Mouse (Mus musculus) thymus, postnatal 25 days (tissue): ENCODE results near the gene Eef1akmt2.

Experiments used
- DNase-seq: peaks from one replicate; pipeline ENCODE4 v3.0.0; 2022

Eef1akmt2 gene

DNA sequence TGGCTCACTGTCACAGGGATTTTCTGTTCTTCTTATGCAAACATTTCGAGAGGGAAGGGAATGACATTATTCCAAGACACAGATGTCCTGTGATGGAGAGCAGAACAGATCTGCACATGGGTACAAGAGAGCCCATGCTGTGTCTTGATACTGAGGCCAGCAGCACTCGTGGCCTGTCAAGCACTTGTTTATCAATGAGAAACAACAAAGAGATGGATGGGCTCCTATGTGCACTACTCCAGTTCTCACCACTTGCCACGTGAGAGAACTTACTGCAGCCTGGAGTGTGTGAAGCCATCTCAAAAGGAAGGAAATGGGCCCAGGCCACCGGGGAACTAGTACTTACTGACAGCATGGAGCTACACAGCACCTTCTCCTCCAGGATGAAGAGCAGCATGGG lies 66.0 kb downstream of the Eef1akmt2 start:
- DNase-seq, result no peak

DNA sequence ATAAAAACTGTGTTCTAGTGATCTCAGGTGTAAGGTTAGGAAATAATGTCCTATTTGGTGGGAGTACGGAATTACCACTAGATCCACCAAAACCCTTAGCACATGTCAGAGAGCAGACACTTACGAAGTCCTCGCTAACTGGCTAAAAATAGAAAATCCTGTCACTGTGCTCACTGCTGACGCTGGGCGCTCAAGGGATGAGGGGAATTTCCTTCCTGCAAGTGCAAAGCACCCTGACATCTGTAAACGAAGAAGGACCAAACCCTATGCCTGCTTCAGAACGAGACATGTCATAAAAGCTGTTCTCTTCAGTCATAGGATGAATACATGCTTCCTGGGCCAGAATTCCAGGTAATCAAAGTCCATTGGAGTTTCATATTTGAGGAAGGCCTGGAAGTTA lies 66.5 kb downstream of the Eef1akmt2 start:
- DNase-seq, result no peak

DNA sequence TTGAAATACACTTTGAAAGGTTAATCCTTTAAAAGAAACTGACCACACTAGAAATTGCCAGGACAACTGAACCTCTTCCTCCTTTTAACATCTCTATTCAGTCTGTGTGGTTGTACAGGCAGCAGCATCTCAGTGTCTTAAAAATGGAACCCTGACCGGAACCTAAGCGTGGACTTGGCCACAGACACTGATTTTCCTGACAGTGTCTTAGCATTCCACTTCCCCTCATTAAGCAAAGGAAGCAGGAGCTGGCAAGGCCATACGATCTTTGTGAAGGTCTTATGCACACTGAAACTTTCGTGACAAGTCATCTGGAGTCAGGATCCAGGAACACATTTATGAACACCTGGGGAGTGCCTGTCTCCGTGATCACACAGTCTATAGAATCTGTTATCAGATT lies 68.4 kb downstream of the Eef1akmt2 start:
- no peak for DNase-seq

DNA sequence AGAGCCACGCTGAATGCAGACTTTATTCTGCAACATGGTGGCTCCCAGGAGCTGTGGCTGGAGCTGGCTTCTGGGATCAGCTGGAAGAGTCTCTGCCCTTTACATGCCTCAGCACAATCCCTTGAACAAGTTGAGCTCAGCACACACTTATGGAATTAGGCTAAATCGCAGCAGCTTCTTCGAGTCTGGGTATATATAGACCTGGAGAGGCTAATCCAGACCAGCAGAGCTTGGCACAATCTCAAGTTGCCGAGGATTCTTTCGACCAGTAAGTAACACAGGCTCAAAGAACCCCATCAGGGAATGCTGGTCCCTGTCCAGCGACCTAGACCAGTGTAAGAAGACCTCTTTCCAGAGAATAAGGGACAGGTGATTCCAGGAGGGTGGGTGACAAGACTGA lies 70.6 kb downstream of the Eef1akmt2 start:
- DNase-seq, result no peak

DNA sequence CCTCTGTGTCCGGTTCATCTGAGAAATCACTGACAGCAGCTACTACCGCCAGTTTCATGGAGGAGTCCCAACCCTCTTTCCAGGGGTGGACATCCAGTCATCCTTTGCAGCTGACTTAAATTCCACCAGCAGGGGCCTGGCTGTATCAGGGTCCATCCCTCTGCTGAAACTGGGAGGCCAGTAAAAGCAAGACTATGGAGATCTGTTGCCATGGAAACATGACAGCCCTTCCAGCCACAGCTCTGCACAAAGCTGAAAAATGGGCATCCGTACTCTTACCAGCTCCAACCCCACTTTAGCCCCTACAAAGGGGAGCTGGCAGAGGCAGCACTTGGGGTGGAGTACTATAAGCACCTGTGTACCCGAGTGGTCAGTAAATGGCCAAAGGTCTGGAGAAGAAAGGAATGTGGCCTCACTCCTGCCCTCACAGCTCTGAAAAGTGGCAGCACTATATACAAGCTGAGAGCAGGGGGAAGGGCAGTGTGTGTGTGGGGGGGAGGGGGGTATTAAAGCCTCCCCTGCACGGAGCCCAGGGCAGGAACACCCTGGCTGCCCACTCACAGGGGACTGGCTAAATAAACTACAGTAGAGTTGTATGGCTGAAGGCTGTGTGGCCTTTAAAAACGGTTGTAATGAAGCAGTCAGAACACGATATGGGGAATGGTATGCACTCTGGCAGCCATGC lies 71.2 kb downstream of the Eef1akmt2 start:
- DNase-seq, result no peak

DNA sequence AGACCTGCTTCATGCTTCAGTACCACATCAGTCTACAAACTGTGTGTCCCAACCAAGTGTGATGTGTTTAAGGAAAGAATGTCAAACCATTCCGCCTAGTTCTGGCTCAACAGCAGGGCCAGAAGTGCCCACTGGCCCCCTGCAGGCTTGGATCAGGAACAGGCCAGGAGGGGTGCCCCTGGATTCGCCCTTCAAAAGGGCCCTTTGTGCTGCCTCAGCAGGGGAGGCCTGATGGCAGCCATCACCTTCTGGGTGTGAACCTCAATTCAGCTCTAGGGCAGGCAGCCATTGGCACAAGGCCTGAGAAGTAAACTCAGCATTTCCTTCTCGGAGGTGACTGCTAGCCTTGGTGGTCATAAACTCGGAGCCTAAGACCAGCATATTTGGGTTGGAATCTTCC lies 71.9 kb downstream of the Eef1akmt2 start:
- DNase-seq, result no peak

DNA sequence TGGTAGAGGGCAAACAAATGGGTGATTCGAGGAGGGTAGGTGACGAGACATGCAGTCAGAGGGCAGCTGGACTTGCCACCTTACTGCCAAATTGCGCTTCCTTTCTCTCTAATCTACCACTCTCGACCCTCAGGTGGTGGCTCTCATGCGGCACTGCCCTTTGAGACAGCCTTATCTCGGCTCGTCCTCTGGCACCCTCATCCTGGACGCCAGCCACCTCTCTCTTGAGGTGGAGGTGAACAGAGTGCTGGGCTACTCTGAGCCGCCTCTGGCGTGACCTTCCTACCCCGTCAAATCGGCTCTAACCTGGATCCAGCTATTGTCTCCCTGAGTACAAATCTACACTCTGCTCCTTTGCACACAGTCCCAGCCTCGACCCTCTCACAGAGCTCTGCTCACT lies 73.8 kb downstream of the Eef1akmt2 start:
- no peak for DNase-seq

DNA sequence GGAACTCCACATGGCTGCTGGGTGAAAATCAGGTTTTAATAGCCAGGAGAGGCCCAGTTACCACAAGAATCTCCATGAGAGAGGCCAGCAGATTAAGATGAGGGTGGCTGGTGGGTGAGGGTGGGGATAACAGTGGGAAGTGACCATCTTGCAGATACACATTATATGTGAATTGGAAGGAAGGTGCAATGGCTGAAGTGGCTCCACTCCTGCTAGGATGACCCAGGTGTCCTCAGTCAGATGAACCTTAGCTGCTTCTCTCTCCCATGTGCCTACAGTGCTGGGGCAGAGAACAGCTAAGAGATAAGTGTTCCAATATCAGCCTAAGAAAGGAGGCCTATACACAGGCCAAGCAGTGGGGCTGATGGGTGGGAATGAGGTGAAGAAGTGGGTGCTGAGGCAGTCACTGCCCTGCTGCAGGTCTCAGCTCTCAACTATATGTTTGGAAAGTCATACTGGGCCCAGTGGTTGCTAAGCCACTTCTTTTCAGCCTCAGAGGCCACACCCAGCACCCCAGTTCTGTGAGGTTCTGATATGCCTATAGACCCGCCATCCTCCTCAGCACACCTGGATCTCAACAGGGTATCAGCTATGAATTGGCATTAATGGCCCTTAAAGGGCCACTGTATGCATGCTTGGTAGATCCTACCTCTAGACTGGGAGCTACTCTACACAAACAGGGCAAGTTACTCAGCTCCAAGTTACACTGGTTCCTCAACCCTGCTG lies 74.6 kb downstream of the Eef1akmt2 start:
- DNase-seq, result no peak
